Mouse (Mus musculus) heart, adult 2 months (tissue): ENCODE measurements around the gene Hoxc11. TPM values are rescaled to one million over a fixed set of nuclear protein-coding genes. Genes with fewer than 3 reads are reported as not detected.

Source experiments
- DNase-seq, 2 experiments: peaks; one replicate each; pipeline ENCODE4 v3.0.0; 2021
- H3K27ac ChIP-seq: fragments of 200-600 bp; 2 replicates; pipeline ENCODE4 v1.8.1; 2022
- H3K27me3 ChIP-seq: fragments of 200-500 bp; 2 replicates; pipeline ENCODE4 v1.6.1; 2012; ENCODE audit warnings: mild to moderate bottlenecking, low read length, inconsistent platforms, mixed read lengths; ENCODE audit not compliant: control insufficient read depth, insufficient read depth
- H3K36me3 ChIP-seq: fragments of 200-500 bp; 2 replicates; pipeline ENCODE4 v1.6.1; 2012; ENCODE audit warnings: low read length, inconsistent platforms; ENCODE audit not compliant: control insufficient read depth, insufficient read depth
- H3K4me1 ChIP-seq: fragments of 200-500 bp; 2 replicates; pipeline ENCODE4 v1.6.1; 2011; ENCODE audit warnings: low read length; ENCODE audit not compliant: control insufficient read depth, insufficient read depth
- H3K4me3 ChIP-seq: fragments of 200-600 bp; 2 replicates; pipeline ENCODE4 v1.8.1; 2022
- H3K79me2 ChIP-seq: fragments of 200-500 bp; replicated peaks from 2 replicates; pipeline ENCODE4 v1.6.1; 2012; ENCODE audit warnings: mild to moderate bottlenecking, inconsistent platforms, low read length, moderate library complexity, mixed read lengths; ENCODE audit not compliant: control insufficient read depth, insufficient read depth
- H3K9ac ChIP-seq: fragments of 200-500 bp; 2 replicates; pipeline ENCODE4 v1.6.1; 2012; ENCODE audit warnings: low read depth, mild to moderate bottlenecking, control low read depth, inconsistent platforms, low read length, mixed read lengths
- CTCF ChIP-seq: fragments of 200-600 bp; IDR thresholded peaks from 2 replicates; pipeline ENCODE4 v1.8.1; 2022; ENCODE audit warnings: antibody characterized with exemption, mild to moderate bottlenecking, moderate library complexity
- EP300 ChIP-seq: fragments of 200-500 bp; IDR thresholded peaks from 2 replicates; pipeline ENCODE4 v1.6.1; 2011; ENCODE audit warnings: low read depth, low read length, control low read depth; ENCODE audit not compliant: insufficient read depth
- POLR2A ChIP-seq: fragments of 200-500 bp; IDR thresholded peaks from 2 replicates; pipeline ENCODE4 v1.6.1; 2011; ENCODE audit warnings: mild to moderate bottlenecking, low read depth, low read length, control low read depth; ENCODE audit not compliant: insufficient read depth
- WGBS: fragments of 180-500 bp; shearing (Covaris S2); methylation state at CpG from one replicate; pipeline ENCODE4 v1.1.7; 2018; 5-methylcytosine and 5-hydroxymethylcytosine counted together
- intact Hi-C: fragments of 180-260 bp; cut with DNase I; formaldehyde crosslinking; loops from one replicate; pipeline ENCODE4 v1.15.1; 2025
- polyA plus RNA-seq: library from polyadenylated mRNA; depleted of rRNA; stranded (reverse); fragments of >200 nt; gene quantifications from 2 replicates; pipeline ENCODE4 v1.2.3, GENCODE M21; 2012
- total RNA-seq, 2 experiments: library from RNA; stranded (reverse); gene quantifications; 2 replicates each; pipeline ENCODE4 v1.2.3; 2021

Gene Hoxc11
- total and polyA plus RNA-seq, 3 experiments = not detected

GRCm38 (mm10) chr15:102990461-102991397 lies 36.5 kb downstream of the Hoxc11 start, which contains the start of gene Hoxc8:
TSS of gene Hoxc8 (plus strand) at chr15:102990607.
- TF ChIP-seq POLR2A = no peak
- no peak for TF ChIP-seq EP300
- TF ChIP-seq CTCF = no peak
- peaks cover 25% of the 10 kb centered on the region for H3K27me3 ChIP-seq
- no peak within 1 kb of the TSS for H3K27ac ChIP-seq
- DNase-seq = no peak
- no peak within 1 kb of the TSS for H3K9ac ChIP-seq
- intact Hi-C loops = no loop called here
- 2% methylated on average over 69 of the region's 69 CpGs for WGBS
- H3K4me3 ChIP-seq = no peak within 1 kb of the TSS
- H3K36me3 ChIP-seq = no peaks in the 10 kb centered on the region
- H3K79me2 ChIP-seq = no peaks in the 10 kb centered on the region
- H3K4me1 ChIP-seq = no peaks in the 10 kb centered on the region

- Histone ChIP-seq H3K9ac (no peak overlapping the region), H3K4me1 (no peaks in the 10 kb centered on the region), H3K4me3 (no peak overlapping the region), H3K27me3 (peaks cover 29% of the 10 kb centered on the region), H3K27ac (no peak overlapping the region), H3K36me3 (no peaks in the 10 kb centered on the region), H3K79me2 (no peaks in the 10 kb centered on the region)
- 5% methylated on average over 7 of the region's 7 CpGs for WGBS
- intact Hi-C loops = no loop called here
- DNase-seq = no peak
- no peak for TF ChIP-seq POLR2A
- no peak for TF ChIP-seq CTCF
- TF ChIP-seq EP300 = no peak
Observed at GRCm38 (mm10) chr15:102991782-102992181, 37.6 kb downstream of the Hoxc11 start.

GRCm38 (mm10) chr15:102992206-102992605 lies 38.0 kb downstream of the Hoxc11 start:
- TF ChIP-seq POLR2A (no peak), EP300 (no peak), CTCF (no peak)
- Histone ChIP-seq H3K27me3 (peaks cover 27% of the 10 kb centered on the region), H3K36me3 (no peaks in the 10 kb centered on the region), H3K79me2 (no peaks in the 10 kb centered on the region), H3K4me3 (no peak overlapping the region), H3K27ac (no peak overlapping the region), H3K4me1 (no peaks in the 10 kb centered on the region), H3K9ac (no peak overlapping the region)
- DNase-seq = no peak
- 3% methylated on average over 11 of the region's 11 CpGs for WGBS
- intact Hi-C loops = no loop called here

- no peak for TF ChIP-seq POLR2A
- TF ChIP-seq CTCF = no peak
- Histone ChIP-seq H3K36me3 (no peaks in the 10 kb centered on the region), H3K4me1 (no peaks in the 10 kb centered on the region), H3K9ac (no peak overlapping the region), H3K27ac (no peak overlapping the region), H3K4me3 (no peak overlapping the region), H3K79me2 (no peaks in the 10 kb centered on the region), H3K27me3 (peaks cover 30% of the 10 kb centered on the region)
- 8% methylated on average over 3 of the region's 3 CpGs for WGBS
- intact Hi-C loops = no loop called here
- no peak for DNase-seq
Observed at GRCm38 (mm10) chr15:102992863-102993262, 38.6 kb downstream of the Hoxc11 start.

- TF ChIP-seq EP300 (no peak), CTCF (no peak), POLR2A (no peak)
- no peaks in the 10 kb centered on the region for H3K79me2 ChIP-seq
- DNase-seq = no peak
- peaks cover 26% of the 10 kb centered on the region for H3K27me3 ChIP-seq
- no peak overlapping the region for H3K27ac ChIP-seq
- intact Hi-C loops = no loop called here
- H3K4me1 ChIP-seq = no peaks in the 10 kb centered on the region
- no peak overlapping the region for H3K4me3 ChIP-seq
- no peaks in the 10 kb centered on the region for H3K36me3 ChIP-seq
- 4% methylated on average over 9 of the region's 9 CpGs for WGBS
- no peak overlapping the region for H3K9ac ChIP-seq
Observed at GRCm38 (mm10) chr15:102996548-102996947, 42.3 kb downstream of the Hoxc11 start.

GRCm38 (mm10) chr15:102997431-102997830 lies 43.2 kb downstream of the Hoxc11 start:
- no peak for TF ChIP-seq EP300
- TF ChIP-seq POLR2A = no peak
- TF ChIP-seq CTCF = no peak
- H3K79me2 ChIP-seq = no peaks in the 10 kb centered on the region
- no peaks in the 10 kb centered on the region for H3K4me1 ChIP-seq
- no peak for DNase-seq
- peaks cover 24% of the 10 kb centered on the region for H3K27me3 ChIP-seq
- no peaks in the 10 kb centered on the region for H3K36me3 ChIP-seq
- intact Hi-C loops = no loop called here
- H3K4me3 ChIP-seq = no peak overlapping the region
- no peak overlapping the region for H3K27ac ChIP-seq
- 6% methylated on average over 3 of the region's 3 CpGs for WGBS
- no peak overlapping the region for H3K9ac ChIP-seq
